Mouse (Mus musculus) hindbrain, embryonic 11.5 days (tissue): ENCODE data around the gene Ost4. TPM values are rescaled to one million over a fixed set of nuclear protein-coding genes. Genes with fewer than 3 reads are reported as not detected.

Experiments
- ATAC-seq: fragments of 200-750 bp; cut with Nextera tagmentation; 2 replicates; pipeline ENCODE4 v1.8.0; 2017; ENCODE audit warnings: mild to moderate bottlenecking, moderate TSS enrichment, moderate library complexity; ENCODE audit not compliant: low FRiP score
- DNase-seq: peaks from one replicate; pipeline ENCODE4 v3.0.0-alpha.2; 2015; ENCODE audit warnings: low spot score
- H3K27ac ChIP-seq: fragments of 300-500 bp; sonication (generic); 2 replicates; pipeline ENCODE4 v1.5.1; 2014; ENCODE audit warnings: mild to moderate bottlenecking, low read depth, low read length
- H3K27me3 ChIP-seq: fragments of 300-500 bp; sonication (generic); 2 replicates; pipeline ENCODE4 v1.6.1; 2014; ENCODE audit warnings: mild to moderate bottlenecking, low read length, moderate library complexity, mixed read lengths; ENCODE audit not compliant: control insufficient read depth, insufficient read depth
- H3K36me3 ChIP-seq: fragments of 300-500 bp; sonication (generic); 2 replicates; pipeline ENCODE4 v1.6.1; 2014; ENCODE audit warnings: mild to moderate bottlenecking, low read length, moderate library complexity, mixed read lengths; ENCODE audit not compliant: control insufficient read depth, insufficient read depth
- H3K4me1 ChIP-seq: fragments of 300-500 bp; sonication (generic); replicated peaks from 2 replicates; pipeline ENCODE4 v1.6.1; 2014; ENCODE audit warnings: low read length, mixed read lengths; ENCODE audit not compliant: control insufficient read depth, insufficient read depth
- H3K4me2 ChIP-seq: fragments of 300-500 bp; sonication (generic); replicated peaks from 2 replicates; pipeline ENCODE4 v1.6.1; 2014; ENCODE audit warnings: mild to moderate bottlenecking, low read depth, low read length
- H3K4me3 ChIP-seq: fragments of 300-500 bp; sonication (generic); 2 replicates; pipeline ENCODE4 v1.5.1; 2014; ENCODE audit warnings: low read depth, low read length
- H3K9ac ChIP-seq: fragments of 300-500 bp; sonication (generic); 2 replicates; pipeline ENCODE4 v1.6.1; 2014; ENCODE audit warnings: low read depth, low read length
- H3K9me3 ChIP-seq: fragments of 300-500 bp; sonication (generic); 2 replicates; pipeline ENCODE4 v1.6.1; 2016; ENCODE audit warnings: low read length; ENCODE audit not compliant: control insufficient read depth
- WGBS: fragments of 180-500 bp; shearing (Covaris S2); extraction: QIAGEN DNeasy Blood & Tissue Kit; methylation state at CpG from one replicate; pipeline ENCODE4 v1.1.7; 2014; 5-methylcytosine and 5-hydroxymethylcytosine counted together
- polyA plus RNA-seq: library from polyadenylated mRNA; unstranded; fragments of >200 nt; fragmentation: Nextera tagmentation; extraction: Ambion mirVana; gene quantifications from 2 replicates; pipeline ENCODE4 v1.2.1, GENCODE M21; 2014

Gene Ost4
- 335 and 338 TPM in 2 replicates for polyA plus RNA-seq

GRCm38 (mm10) chr5:30907413-30908059, at the start of gene Ost4:
Gene Ost4, minus strand, starts transcription at chr5:30907788.
- WGBS: under 1% methylated on average over 55 of the region's 58 CpGs
- Histone ChIP-seq H3K4me2 (peak within 1 kb of the TSS; percentile 91), H3K36me3 (0 out of 2 replicates have a peak, but pooled peaks cover 4% of the 10 kb centered on the region), H3K27ac (peak within 1 kb of the TSS; percentile 87), H3K4me3 (peak within 1 kb of the TSS; percentile 67), H3K27me3 (no peaks in the 10 kb centered on the region), H3K9me3 (no peaks in the 10 kb centered on the region), H3K4me1 (peaks cover 6% of the 10 kb centered on the region; the same call in 1 of the 2 replicates), H3K9ac (peak within 1 kb of the TSS; percentile 79)
- ATAC-seq (peak; percentile 95), DNase-seq (peak; percentile 96)

GRCm38 (mm10) chr5:30955751-30956150, 48.2 kb upstream of the Ost4 start:
- no peaks in the 10 kb centered on the region for H3K9me3 ChIP-seq
- no peak overlapping the region for H3K9ac ChIP-seq
- no peak overlapping the region for H3K4me2 ChIP-seq
- no peak overlapping the region for H3K4me3 ChIP-seq
- ATAC-seq: no peak
- 93% methylated on average over 6 of the region's 6 CpGs for WGBS
- H3K27ac ChIP-seq: no peak overlapping the region
- peaks cover 13% of the 10 kb centered on the region for H3K36me3 ChIP-seq
- H3K4me1 ChIP-seq: peaks cover 5% of the 10 kb centered on the region; the same call in 1 of the 2 replicates
- H3K27me3 ChIP-seq: no peaks in the 10 kb centered on the region
- no peak for DNase-seq

GRCm38 (mm10) chr5:30954556-30954955, 47.0 kb upstream of the Ost4 start:
- no peak for ATAC-seq
- 94% methylated on average over 9 of the region's 9 CpGs for WGBS
- H3K36me3 ChIP-seq: peaks cover 13% of the 10 kb centered on the region

GRCm38 (mm10) chr5:30954065-30954464, 46.5 kb upstream of the Ost4 start:
- H3K27me3 ChIP-seq: no peaks in the 10 kb centered on the region
- no peak for DNase-seq
- 95% methylated on average over 6 of the region's 6 CpGs for WGBS
- no peak overlapping the region for H3K9ac ChIP-seq
- no peak for ATAC-seq
- H3K27ac ChIP-seq: no peak overlapping the region
- H3K4me2 ChIP-seq: no peak overlapping the region
- H3K4me1 ChIP-seq: peaks cover 2% of the 10 kb centered on the region; the same call in 1 of the 2 replicates
- H3K9me3 ChIP-seq: no peaks in the 10 kb centered on the region
- no peak overlapping the region for H3K4me3 ChIP-seq
- H3K36me3 ChIP-seq: peaks cover 13% of the 10 kb centered on the region

More at GRCm38 (mm10) chr5:30954556-30954955, 47.0 kb upstream of the Ost4 start:
- no peak overlapping the region for H3K4me2 ChIP-seq
- H3K4me3 ChIP-seq: no peak overlapping the region
- DNase-seq: no peak
- no peak overlapping the region for H3K27ac ChIP-seq
- no peaks in the 10 kb centered on the region for H3K27me3 ChIP-seq
- H3K9me3 ChIP-seq: no peaks in the 10 kb centered on the region
- H3K9ac ChIP-seq: no peak overlapping the region
- H3K4me1 ChIP-seq: peaks cover 5% of the 10 kb centered on the region; the same call in 1 of the 2 replicates

GRCm38 (mm10) chr5:30952551-30952950, 45.0 kb upstream of the Ost4 start:
- ATAC-seq (no peak), DNase-seq (no peak)
- Histone ChIP-seq H3K9ac (no peak overlapping the region), H3K27ac (no peak overlapping the region), H3K4me2 (no peak overlapping the region), H3K4me3 (no peak overlapping the region), H3K36me3 (peaks cover 11% of the 10 kb centered on the region), H3K4me1 (no peaks in the 10 kb centered on the region; the same call in 1 of the 2 replicates), H3K27me3 (no peaks in the 10 kb centered on the region), H3K9me3 (no peaks in the 10 kb centered on the region)
- 81% methylated on average over 5 of the region's 5 CpGs for WGBS

GRCm38 (mm10) chr5:30951706-30952105, 44.1 kb upstream of the Ost4 start:
- no peak overlapping the region for H3K4me3 ChIP-seq
- H3K27me3 ChIP-seq: no peaks in the 10 kb centered on the region
- H3K9ac ChIP-seq: no peak overlapping the region
- DNase-seq (no peak), ATAC-seq (no peak)
- no peaks in the 10 kb centered on the region for H3K9me3 ChIP-seq
- H3K27ac ChIP-seq: no peak overlapping the region
- peaks cover 11% of the 10 kb centered on the region for H3K36me3 ChIP-seq
- no peaks in the 10 kb centered on the region; the same call in 1 of the 2 replicates for H3K4me1 ChIP-seq
- H3K4me2 ChIP-seq: no peak overlapping the region
- WGBS: 86% methylated on average over 6 of the region's 6 CpGs

- DNase-seq (no peak), ATAC-seq (no peak)
- 83% methylated on average over 2 of the region's 2 CpGs for WGBS
- Histone ChIP-seq H3K36me3 (peaks cover 9% of the 10 kb centered on the region), H3K27me3 (0 out of 2 replicates have a peak, but pooled peaks cover 3% of the 10 kb centered on the region), H3K9me3 (no peaks in the 10 kb centered on the region), H3K4me1 (no peaks in the 10 kb centered on the region; the same call in 1 of the 2 replicates), H3K27ac (no peak overlapping the region), H3K4me2 (no peak overlapping the region), H3K4me3 (no peak overlapping the region), H3K9ac (no peak overlapping the region)
Measured at GRCm38 (mm10) chr5:30950922-30951321, 43.3 kb upstream of the Ost4 start.

- Histone ChIP-seq H3K27ac (no peak overlapping the region), H3K9ac (no peak overlapping the region), H3K27me3 (0 out of 2 replicates have a peak, but pooled peaks cover 4% of the 10 kb centered on the region), H3K4me1 (no peaks in the 10 kb centered on the region; the same call in 1 of the 2 replicates), H3K36me3 (peaks cover 8% of the 10 kb centered on the region), H3K9me3 (no peaks in the 10 kb centered on the region), H3K4me2 (peak overlapping the region; percentile 74), H3K4me3 (peak overlapping the region; percentile 46)
- WGBS: 68% methylated on average over 4 of the region's 4 CpGs
- peak; percentile 4; the same call in 1 of the 2 replicates for ATAC-seq
- no peak for DNase-seq
Measured at GRCm38 (mm10) chr5:30950451-30950850, 42.9 kb upstream of the Ost4 start.
